Mouse (Mus musculus) intestine, embryonic 14.5 days (tissue): ENCODE data around the gene Eps15. TPM values are rescaled to one million over a fixed set of nuclear protein-coding genes. Genes with fewer than 3 reads are reported as not detected.

Experiments used
- ATAC-seq: fragments of 200-750 bp; cut with Nextera tagmentation; replicated peaks from 2 replicates; pipeline ENCODE4 v1.8.0; 2017; ENCODE audit warnings: low read depth, moderate number of reproducible peaks, moderate TSS enrichment, moderate library complexity; ENCODE audit not compliant: low FRiP score, low TSS enrichment
- DNase-seq: peaks from one replicate; pipeline ENCODE4 v3.0.0-alpha.2; 2018; ENCODE audit warnings: low spot score
- H3K27ac ChIP-seq: fragments of 300-500 bp; sonication (generic); 2 replicates; pipeline ENCODE4 v1.5.1; 2014; ENCODE audit warnings: low read depth, mild to moderate bottlenecking, control low read depth
- H3K27me3 ChIP-seq: fragments of 300-500 bp; sonication (generic); replicated peaks from 2 replicates; pipeline ENCODE4 v1.6.1; 2014; ENCODE audit warnings: low read length, control low read depth; ENCODE audit not compliant: control insufficient read depth, insufficient read depth
- H3K36me3 ChIP-seq: fragments of 300-500 bp; sonication (generic); 2 replicates; pipeline ENCODE4 v1.6.1; 2014; ENCODE audit warnings: low read length, control low read depth; ENCODE audit not compliant: control insufficient read depth, insufficient read depth
- H3K4me1 ChIP-seq: fragments of 300-500 bp; sonication (generic); replicated peaks from 2 replicates; pipeline ENCODE4 v1.6.1; 2014; ENCODE audit warnings: low read length, control low read depth, mixed read lengths; ENCODE audit not compliant: control insufficient read depth, insufficient read depth
- H3K4me2 ChIP-seq: fragments of 300-500 bp; sonication (generic); 2 replicates; pipeline ENCODE4 v1.6.1; 2014; ENCODE audit warnings: low read length
- H3K4me3 ChIP-seq: fragments of 300-500 bp; sonication (generic); 2 replicates; pipeline ENCODE4 v1.5.1; 2014; ENCODE audit warnings: low read depth, low read length, control low read depth, mixed read lengths
- H3K9ac ChIP-seq: fragments of 300-500 bp; sonication (generic); 2 replicates; pipeline ENCODE4 v1.6.1; 2014; ENCODE audit warnings: mild to moderate bottlenecking, low read length
- H3K9me3 ChIP-seq: fragments of 300-500 bp; sonication (generic); 2 replicates; pipeline ENCODE4 v1.6.1; 2016; ENCODE audit warnings: low read length, control low read depth; ENCODE audit not compliant: control insufficient read depth
- WGBS: fragments of 180-500 bp; shearing (Covaris S2); extraction: QIAGEN DNeasy Blood & Tissue Kit; methylation state at CpG from one replicate; pipeline ENCODE4 v1.1.7; 2014; 5-methylcytosine and 5-hydroxymethylcytosine counted together
- polyA plus RNA-seq: library from polyadenylated mRNA; unstranded; fragments of >200 nt; fragmentation: Nextera tagmentation; extraction: Ambion mirVana; gene quantifications from 2 replicates; pipeline ENCODE4 v1.2.1, GENCODE M21; 2014

Eps15 gene
- polyA plus RNA-seq, 1 experiment from 2014 or later, result 36.6 TPM

- Histone ChIP-seq H3K4me1 (peaks cover 11% of the 10 kb centered on the region), H3K4me2 (no peak overlapping the region), H3K27ac (no peak overlapping the region), H3K27me3 (no peaks in the 10 kb centered on the region), H3K9ac (no peak overlapping the region), H3K4me3 (no peak overlapping the region), H3K36me3 (no peaks in the 10 kb centered on the region), H3K9me3 (no peaks in the 10 kb centered on the region)
- DNase-seq (no peak), ATAC-seq (no peak)
- WGBS, result 67% methylated on average over 9 of the region's 9 CpGs
Observed at GRCm38 (mm10) chr4:109410681-109411376, 130.8 kb downstream of the Eps15 start.

- Histone ChIP-seq H3K4me2 (no peak overlapping the region), H3K4me1 (peaks cover 6% of the 10 kb centered on the region), H3K27me3 (no peaks in the 10 kb centered on the region), H3K27ac (no peak overlapping the region), H3K9ac (no peak overlapping the region), H3K9me3 (no peaks in the 10 kb centered on the region), H3K36me3 (no peaks in the 10 kb centered on the region), H3K4me3 (no peak overlapping the region)
- ATAC-seq (no peak), DNase-seq (no peak)
- 78% methylated on average over 6 of the region's 6 CpGs for WGBS
Observed at GRCm38 (mm10) chr4:109411377-109411967, 131.4 kb downstream of the Eps15 start.

DNA sequence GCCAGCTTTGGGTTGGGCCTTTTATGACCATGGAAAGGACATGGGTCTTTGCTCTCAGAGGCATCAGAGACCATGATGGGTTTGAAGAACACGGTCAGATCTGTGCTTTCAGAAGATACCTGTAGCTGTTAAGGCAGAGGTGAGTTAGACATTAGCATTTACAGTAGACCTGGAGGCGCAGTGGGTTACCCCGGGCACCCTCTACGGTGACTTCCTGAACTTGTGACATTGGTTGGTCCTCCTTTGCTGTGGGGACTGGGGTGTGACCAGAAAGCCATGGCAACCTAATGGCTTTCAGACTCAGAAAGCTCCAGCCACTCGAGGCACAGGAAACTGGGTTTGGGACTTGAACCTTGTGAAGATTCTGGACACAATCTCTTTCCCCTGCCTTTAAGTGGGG lies 132.2 kb downstream of the Eps15 start:
- ATAC-seq (no peak), DNase-seq (no peak)
- no peak overlapping the region for H3K4me2 ChIP-seq
- H3K27ac ChIP-seq, result no peak overlapping the region
- H3K36me3 ChIP-seq, result no peaks in the 10 kb centered on the region
- no peak overlapping the region for H3K9ac ChIP-seq
- no peaks in the 10 kb centered on the region for H3K27me3 ChIP-seq
- H3K9me3 ChIP-seq, result no peaks in the 10 kb centered on the region
- 94% methylated on average over 5 of the region's 5 CpGs for WGBS
- peaks cover 5% of the 10 kb centered on the region for H3K4me1 ChIP-seq
- H3K4me3 ChIP-seq, result no peak overlapping the region

- Histone ChIP-seq H3K27me3 (no peaks in the 10 kb centered on the region), H3K9ac (no peak overlapping the region), H3K27ac (no peak overlapping the region), H3K4me1 (no peaks in the 10 kb centered on the region), H3K9me3 (no peaks in the 10 kb centered on the region), H3K36me3 (no peaks in the 10 kb centered on the region), H3K4me3 (no peak overlapping the region), H3K4me2 (no peak overlapping the region)
- WGBS, result 70% methylated on average over 1 of the region's 1 CpGs
- DNase-seq (no peak), ATAC-seq (no peak)
Observed at GRCm38 (mm10) chr4:109417998-109418397, 137.9 kb downstream of the Eps15 start.

DNA sequence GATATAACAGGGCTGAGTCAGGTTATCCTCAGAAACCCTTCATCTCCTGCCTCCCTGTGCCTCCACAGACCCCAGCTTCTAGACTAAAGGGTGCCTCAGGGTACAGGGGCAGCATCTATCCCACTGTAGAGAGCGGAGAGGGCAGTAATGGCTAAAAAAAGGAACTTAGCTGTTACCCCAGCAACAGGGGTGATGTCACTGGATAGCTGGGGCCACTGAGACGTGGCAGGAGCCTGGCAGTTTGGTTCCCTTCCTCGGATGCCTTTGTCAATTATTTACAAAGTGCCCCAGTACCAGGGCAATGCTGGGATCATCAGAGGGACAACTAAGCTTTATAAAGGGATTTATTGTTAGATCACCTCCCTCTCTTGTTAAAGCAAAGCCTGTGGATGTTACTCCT lies 138.9 kb downstream of the Eps15 start:
- no peaks in the 10 kb centered on the region for H3K27me3 ChIP-seq
- no peak overlapping the region for H3K27ac ChIP-seq
- DNase-seq (no peak), ATAC-seq (no peak)
- H3K36me3 ChIP-seq, result no peaks in the 10 kb centered on the region
- no peaks in the 10 kb centered on the region for H3K9me3 ChIP-seq
- no peaks in the 10 kb centered on the region for H3K4me1 ChIP-seq
- no peak overlapping the region for H3K4me2 ChIP-seq
- H3K9ac ChIP-seq, result no peak overlapping the region
- WGBS, result 28% methylated on average over 3 of the region's 3 CpGs
- H3K4me3 ChIP-seq, result no peak overlapping the region

DNA sequence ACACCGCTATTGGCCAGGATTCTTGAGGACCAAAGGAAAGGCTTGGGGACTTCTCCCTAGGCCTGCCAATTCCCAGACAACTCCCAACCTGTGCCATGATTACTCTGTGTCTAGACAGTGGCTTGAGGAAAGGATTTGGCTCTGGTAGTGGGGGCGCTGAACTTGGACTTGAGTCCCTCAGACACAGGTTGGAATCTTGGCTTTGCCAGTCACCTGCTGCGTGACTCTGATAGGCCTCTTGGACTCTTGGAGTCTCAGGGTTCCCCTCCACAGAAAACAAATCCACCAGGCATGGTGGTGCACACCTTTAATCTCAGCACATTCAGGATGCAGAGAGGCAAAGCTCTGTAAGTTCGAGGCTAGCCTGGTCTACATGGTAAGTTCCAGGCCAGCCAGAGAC lies 139.5 kb downstream of the Eps15 start:
- no peak overlapping the region for H3K4me3 ChIP-seq
- H3K9me3 ChIP-seq, result no peaks in the 10 kb centered on the region
- 84% methylated on average over 4 of the region's 4 CpGs for WGBS
- no peak overlapping the region for H3K9ac ChIP-seq
- no peak overlapping the region for H3K27ac ChIP-seq
- no peak overlapping the region for H3K4me2 ChIP-seq
- ATAC-seq, result no peak
- no peaks in the 10 kb centered on the region for H3K4me1 ChIP-seq
- DNase-seq, result no peak
- no peaks in the 10 kb centered on the region for H3K36me3 ChIP-seq
- no peaks in the 10 kb centered on the region for H3K27me3 ChIP-seq

DNA sequence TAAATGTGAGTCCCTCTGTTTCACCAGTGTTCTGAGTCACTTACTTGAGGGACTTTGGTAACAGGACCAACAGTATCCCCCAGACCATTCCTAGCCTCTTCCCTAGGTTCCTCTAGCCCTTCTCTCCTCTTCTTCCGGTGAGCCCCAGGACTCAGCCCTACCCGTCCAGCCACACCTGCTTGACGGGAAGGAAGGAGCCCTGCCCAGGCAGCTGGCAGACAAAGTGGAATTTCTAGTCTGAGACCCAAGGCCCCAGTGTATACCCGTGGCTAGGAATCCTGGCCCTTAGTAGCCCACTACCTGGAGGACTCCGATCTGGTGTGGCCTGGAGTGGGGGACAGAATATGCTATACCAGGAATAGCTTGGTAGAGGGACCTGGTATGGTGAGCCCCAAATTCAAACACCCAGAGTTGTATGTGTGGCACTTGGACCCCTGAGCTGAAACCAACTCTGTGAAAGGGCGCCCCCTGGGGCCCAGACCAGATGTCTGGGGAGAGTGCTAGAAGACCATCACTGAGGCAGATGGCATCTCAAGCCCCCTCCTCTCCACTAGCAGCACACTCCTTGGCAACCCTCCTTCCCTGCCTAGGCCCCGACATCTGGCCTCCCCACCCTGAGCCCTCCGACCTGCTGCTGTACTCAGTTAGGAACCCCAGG lies 140.2 kb downstream of the Eps15 start:
- Histone ChIP-seq H3K9me3 (no peaks in the 10 kb centered on the region), H3K36me3 (no peaks in the 10 kb centered on the region), H3K27me3 (no peaks in the 10 kb centered on the region), H3K4me2 (no peak overlapping the region), H3K4me3 (no peak overlapping the region), H3K27ac (no peak overlapping the region), H3K9ac (no peak overlapping the region), H3K4me1 (no peaks in the 10 kb centered on the region)
- WGBS, result 73% methylated on average over 8 of the region's 8 CpGs
- no peak for DNase-seq
- 0 out of 2 replicates have a peak, but pooled peaks have one; percentile 16 for ATAC-seq

- H3K27ac ChIP-seq, result no peak overlapping the region
- 78% methylated on average over 7 of the region's 7 CpGs for WGBS
Observed at GRCm38 (mm10) chr4:109421608-109422007, 141.5 kb downstream of the Eps15 start.

More at GRCm38 (mm10) chr4:109421608-109422007, 141.5 kb downstream of the Eps15 start:
- H3K27me3 ChIP-seq, result no peaks in the 10 kb centered on the region
- no peak overlapping the region for H3K4me2 ChIP-seq
- DNase-seq (no peak), ATAC-seq (no peak; the same call in 1 of the 2 replicates)
- H3K9me3 ChIP-seq, result no peaks in the 10 kb centered on the region
- no peaks in the 10 kb centered on the region for H3K4me1 ChIP-seq
- H3K4me3 ChIP-seq, result no peak overlapping the region
- H3K9ac ChIP-seq, result no peak overlapping the region
- H3K36me3 ChIP-seq, result no peaks in the 10 kb centered on the region
